ENCODE assay signal across 24 mouse cellular contexts in the genomic region with DNA sequence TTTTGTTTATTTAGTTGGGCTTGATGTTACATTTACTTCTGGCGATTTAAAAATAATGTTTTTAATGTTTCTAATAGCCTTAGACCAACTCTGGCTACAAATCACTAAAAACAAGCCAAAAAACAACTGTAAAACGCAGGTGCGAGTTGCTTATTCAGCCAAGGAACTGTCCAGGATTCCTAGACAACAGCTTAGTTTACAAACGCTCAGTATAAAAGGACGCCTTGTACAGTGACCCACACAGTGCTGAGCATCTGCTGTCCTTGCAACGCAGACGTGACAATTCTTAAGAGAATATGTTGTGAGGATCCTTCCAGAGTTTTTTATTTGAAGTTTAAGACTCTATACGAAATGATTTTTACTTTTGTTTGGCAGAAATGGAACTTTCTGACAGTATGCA. TPM values are rescaled to one million over a fixed set of nuclear protein-coding genes. Genes with fewer than 3 reads are reported as not detected.
DNase-seq lines count a peak whose midpoint lies in the region; ATAC-seq and TF ChIP-seq lines count a peak whose summit lies in the region.
"Had no signal": no experiment of that assay in that cellular context is flagged by ENCODE, and none has a peak within 500 bp of the region (broad histone marks: within the 10 kb centered on the region; RNA-seq: fewer than 3 reads in every experiment).

No protein-coding gene starts in this region.

- WGBS in lung, embryonic 15.5 days = 58% methylated on average over 8 of the region's 8 CpGs
- 61% methylated on average over 8 of the region's 8 CpGs for WGBS in lung, adult 2 months

- H3K9ac ChIP-seq in lung, embryonic 15.5 days = no peak overlapping the region
- H3K9ac ChIP-seq: embryonic facial prominence, embryonic 13.5 days; forebrain, embryonic 12.5 days; forebrain, embryonic 15.5 days; hindbrain, embryonic 12.5 days; hindbrain, embryonic 15.5 days had no signal

- H3K4me3 ChIP-seq in layer of hippocampus, adult 2 months = no peak overlapping the region
- no peak overlapping the region for H3K4me3 ChIP-seq in lung, embryonic 15.5 days
- no peak overlapping the region for H3K4me3 ChIP-seq in lung, adult 2 months (replicated peaks; ENCODE audit: extremely low read depth, low read depth, low read length)
- H3K4me3 ChIP-seq: embryonic facial prominence, embryonic 10.5 days; embryonic facial prominence, embryonic 13.5 days; erythroblast, embryonic 14.5 days; forebrain, embryonic 12.5 days; forebrain, embryonic 15.5 days; heart, adult 2 months; hindbrain, embryonic 12.5 days; hindbrain, embryonic 15.5 days had no signal

- peak; percentile 73; the same call in 1 of the 2 replicates for ATAC-seq in lung, embryonic 15.5 days (ENCODE audit: borderline replicate concordance, extremely low read depth, low FRiP score, low TSS enrichment)
- ATAC-seq: CD4-positive, CD25-positive, alpha-beta regulatory T cell, adult 4 months; forebrain, embryonic 15.5 days had no signal

- TF ChIP-seq CTCF in layer of hippocampus, adult 2 months (conservative IDR thresholded peaks at IDR 0.05) = no peak
- no peak for TF ChIP-seq CTCF in lung, adult 2 months (IDR thresholded peaks at IDR 0.05; ENCODE audit: insufficient read depth, low read length)

- H3K27me3 ChIP-seq in lung, embryonic 15.5 days = no peaks in the 10 kb centered on the region
- H3K27me3 ChIP-seq: embryonic facial prominence, embryonic 13.5 days; forebrain, embryonic 12.5 days; forebrain, embryonic 15.5 days; hindbrain, embryonic 12.5 days; hindbrain, embryonic 15.5 days had no signal

- DNase-seq in layer of hippocampus, adult 2 months (ENCODE audit: low spot score in 2 of 2) = no peak
- no peak for DNase-seq in layer of hippocampus, adult 18-20 months (ENCODE audit: low spot score in 2 of 2)
- no peak for DNase-seq in lung, adult 2 months
- peak; percentile 43 for DNase-seq in brain, adult 2 months (ENCODE audit: low read depth, low spot score)
- DNase-seq in yolk sac, embryonic 10.5 days (ENCODE audit: low spot score) = no peak
- DNase-seq: adrenal gland, adult 2 months; adrenal gland, postnatal 14 days; cerebellum, adult 11-12 months; cerebellum, adult 8-10 months; cerebellum, postnatal 10 days; cerebellum, postnatal 36 days; embryo, embryonic 11 days; gastrocnemius, postnatal 25 days; heart, adult 2 months had no signal

- TF ChIP-seq POLR2A in lung, adult 2 months (IDR thresholded peaks at IDR 0.05; ENCODE audit: borderline replicate concordance, extremely low read depth, low read depth, low read length) = no peak

- H3K9me3 ChIP-seq in lung, embryonic 15.5 days = no peaks in the 10 kb centered on the region
- H3K9me3 ChIP-seq: embryonic facial prominence, embryonic 10.5 days; embryonic facial prominence, embryonic 13.5 days; forebrain, embryonic 12.5 days; forebrain, embryonic 15.5 days; hindbrain, embryonic 12.5 days; hindbrain, embryonic 15.5 days had no signal

- peak overlapping the region; percentile 68; the same call in 1 of the 2 replicates for H3K27ac ChIP-seq in layer of hippocampus, adult 2 months
- H3K27ac ChIP-seq in lung, embryonic 15.5 days = no peak overlapping the region
- H3K27ac ChIP-seq: embryonic facial prominence, embryonic 10.5 days; embryonic facial prominence, embryonic 13.5 days; forebrain, embryonic 12.5 days; heart, adult 2 months; hindbrain, embryonic 12.5 days; hindbrain, embryonic 15.5 days had no signal

- no peak overlapping the region for H3K4me2 ChIP-seq in lung, embryonic 15.5 days
- H3K4me2 ChIP-seq: embryonic facial prominence, embryonic 13.5 days; forebrain, embryonic 12.5 days; forebrain, embryonic 15.5 days; heart, embryonic 11.5 days; hindbrain, embryonic 12.5 days; hindbrain, embryonic 15.5 days had no signal

- peaks cover 13% of the 10 kb centered on the region for H3K4me1 ChIP-seq in lung, embryonic 15.5 days
- peaks cover 24% of the 10 kb centered on the region for H3K4me1 ChIP-seq in lung, adult 2 months (ENCODE audit: control insufficient read depth, insufficient read depth, low read length)
- H3K4me1 ChIP-seq: forebrain, embryonic 12.5 days had no signal

- H3K36me3 ChIP-seq in lung, embryonic 15.5 days = 0 out of 2 replicates have a peak, but pooled peaks cover 2% of the 10 kb centered on the region
- H3K36me3 ChIP-seq: embryonic facial prominence, embryonic 13.5 days; forebrain, embryonic 12.5 days; hindbrain, embryonic 12.5 days; hindbrain, embryonic 15.5 days had no signal

RNA-seq across cellular contexts. Expression of gene Atp2b1, which starts 28.8 kb away (rescaled TPM):
- 1,000 to 10,000 TPM; 1,026 to 1,053 TPM for total RNA-seq in layer of hippocampus, adult 2 months (2021)
- 1,000 to 10,000 TPM in 1 of 2 experiments, 100 to 1,000 TPM in 1; 905 to 1,057 TPM for total RNA-seq in layer of hippocampus, adult 18-20 months (2021)
- 181 and 199 TPM in 2 replicates for polyA plus RNA-seq in lung, embryonic 15.5 days (2015; fragmentation: Nextera tagmentation; extraction: Ambion mirVana)
- 19.0 and 23.2 TPM in 2 replicates for polyA plus RNA-seq in lung, adult 2 months (2012; rRNA removed)
